Mouse (Mus musculus): ENCODE results near the gene Chd5.
A peak's percentile ranks its signal among the peaks of the same experiment; 100 is the strongest.

Gene Chd5

DNA sequence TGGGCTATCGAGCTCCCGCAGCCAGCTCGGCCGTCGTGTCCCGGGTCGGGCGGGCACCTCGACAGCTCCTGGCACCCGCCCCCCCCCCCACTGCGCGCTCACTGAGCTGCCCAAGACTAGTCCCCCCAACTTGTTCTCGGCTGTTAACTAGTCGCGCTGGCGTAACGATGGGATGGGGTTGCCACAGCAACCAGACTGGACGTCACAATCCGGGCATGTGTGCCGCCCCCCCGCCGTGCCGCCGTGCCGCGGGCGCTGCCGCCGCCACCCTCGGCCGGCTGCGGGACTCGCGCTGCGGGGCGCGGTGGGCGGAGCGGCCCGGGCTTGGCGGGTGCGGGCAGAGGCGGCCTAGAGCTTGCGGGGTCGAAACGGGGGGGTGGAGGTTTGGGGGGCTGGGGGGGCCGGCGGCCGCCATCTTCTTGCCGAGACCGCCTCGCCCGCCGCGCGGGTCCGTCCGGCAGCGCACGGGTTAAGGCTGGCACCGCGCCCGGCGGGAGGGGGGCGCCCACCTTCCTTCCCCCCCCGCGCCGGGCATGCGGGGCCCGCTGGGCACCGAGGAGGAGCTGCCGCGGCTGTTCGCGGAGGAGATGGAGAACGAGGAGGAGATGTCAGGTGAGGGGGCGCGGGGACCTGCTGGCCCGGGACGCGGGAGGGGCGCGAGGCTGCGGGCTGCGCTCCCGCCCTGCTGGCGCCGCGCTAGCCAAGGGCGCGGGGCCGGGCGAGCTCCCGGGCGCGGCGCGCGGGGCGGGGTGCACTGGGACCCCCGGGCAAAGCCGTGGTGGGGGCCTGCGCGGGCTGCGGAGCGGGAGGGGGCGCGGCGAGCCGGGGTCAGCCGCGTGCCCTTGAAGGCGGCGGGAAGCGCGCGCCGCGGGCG is at the start of gene Chd5:
Gene Chd5, plus strand, starts transcription at position 233 of the 874 bp plus-strand sequence.
- DNase-seq: no peak

DNA sequence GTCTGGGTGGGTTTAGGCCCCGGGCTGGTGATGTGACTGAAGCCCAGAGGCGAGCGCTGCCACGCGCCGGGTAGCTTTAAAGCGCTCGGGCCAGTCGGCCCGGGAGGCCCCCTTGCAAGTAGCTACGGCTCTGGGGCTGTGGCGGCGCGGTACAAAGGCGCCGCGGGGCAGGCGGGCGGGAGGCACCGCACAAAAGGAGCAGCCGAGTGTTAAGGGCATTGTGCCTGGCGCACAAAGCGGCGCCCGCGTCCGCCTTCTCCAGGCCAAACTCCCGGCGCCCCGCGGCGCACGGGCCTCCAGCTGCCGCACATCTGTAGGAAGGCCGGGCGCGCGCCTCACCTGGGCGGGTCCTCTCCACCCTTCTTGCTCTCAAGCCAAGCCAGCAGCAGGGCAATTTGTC is 48.1 kb upstream of the Chd5 start:
- DNase-seq: no peak

DNA sequence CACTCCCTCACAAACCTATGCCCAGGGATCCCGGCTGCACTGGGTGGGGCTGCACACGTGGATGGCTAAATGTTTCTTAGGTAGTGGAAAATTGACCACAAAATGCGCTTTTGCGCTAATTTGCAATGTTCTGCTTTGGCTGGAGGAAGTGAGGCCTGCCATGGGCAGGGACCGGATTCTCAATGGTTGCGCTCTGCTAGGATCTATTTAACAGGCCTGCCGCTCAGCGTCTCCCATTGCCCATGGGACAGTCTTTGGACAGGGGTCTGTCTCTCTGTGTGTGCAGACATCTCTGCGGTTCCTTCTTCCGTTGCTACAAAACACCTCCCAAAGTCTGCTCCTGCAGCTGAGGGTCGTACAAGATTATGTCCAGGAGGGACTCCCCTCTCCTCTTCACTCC is 47.5 kb upstream of the Chd5 start:
- DNase-seq: no peak

DNA sequence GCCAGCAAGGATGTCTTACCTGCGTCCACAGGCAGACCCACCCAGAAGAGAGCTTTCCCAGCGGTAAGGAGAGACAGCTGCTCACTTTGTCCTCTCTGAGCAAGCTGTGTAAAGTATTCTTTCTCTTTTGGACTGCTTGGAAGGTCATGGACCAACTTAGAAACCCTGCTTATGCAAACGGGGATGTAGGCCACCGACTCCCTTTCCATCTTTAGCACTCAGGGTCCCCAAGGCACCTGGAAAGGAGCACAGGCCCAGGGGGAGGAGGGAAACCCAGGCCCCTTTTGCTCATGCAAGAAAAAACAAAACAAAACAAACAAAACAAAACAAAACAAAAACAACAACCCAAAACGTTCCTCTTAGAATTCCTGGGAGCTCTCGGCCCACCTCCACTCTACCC is 46.9 kb upstream of the Chd5 start, which contains the start of gene Hes3:
Gene Hes3, minus strand, starts transcription at position 101 of the 400 bp plus-strand sequence.
- DNase-seq: no peak

DNA sequence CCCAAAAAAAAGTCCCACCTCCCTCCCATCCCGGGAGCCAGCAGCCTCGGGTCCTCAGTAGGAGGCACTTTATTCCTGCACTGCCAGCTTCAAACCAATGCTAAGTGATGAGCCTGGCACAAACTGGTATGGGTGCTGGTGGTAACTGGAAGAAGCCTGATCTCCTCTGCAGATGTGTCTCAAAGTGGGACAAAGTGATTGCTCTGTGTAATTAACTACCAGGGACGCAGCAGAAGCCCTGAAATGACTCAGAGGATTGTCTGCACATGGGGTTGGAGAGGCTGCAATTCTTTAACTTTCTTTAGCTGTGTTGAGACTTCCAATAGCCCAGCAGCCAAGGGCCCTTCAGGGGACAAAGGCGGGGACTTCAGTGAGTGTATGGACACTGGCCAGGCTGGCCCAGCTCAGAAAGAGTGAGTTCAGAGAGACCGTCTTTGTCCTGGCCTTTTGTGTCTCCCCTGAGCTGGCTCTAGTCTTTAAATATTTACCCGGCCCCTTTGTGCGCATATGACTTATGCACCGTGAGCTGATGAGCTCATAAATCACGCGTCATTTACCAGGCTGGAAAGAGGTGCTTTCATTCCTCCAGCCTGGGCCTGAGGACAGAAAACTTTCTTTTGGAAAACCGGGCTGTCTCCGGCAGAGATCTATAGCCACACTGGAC is 46.2 kb upstream of the Chd5 start:
- DNase-seq: no peak

DNA sequence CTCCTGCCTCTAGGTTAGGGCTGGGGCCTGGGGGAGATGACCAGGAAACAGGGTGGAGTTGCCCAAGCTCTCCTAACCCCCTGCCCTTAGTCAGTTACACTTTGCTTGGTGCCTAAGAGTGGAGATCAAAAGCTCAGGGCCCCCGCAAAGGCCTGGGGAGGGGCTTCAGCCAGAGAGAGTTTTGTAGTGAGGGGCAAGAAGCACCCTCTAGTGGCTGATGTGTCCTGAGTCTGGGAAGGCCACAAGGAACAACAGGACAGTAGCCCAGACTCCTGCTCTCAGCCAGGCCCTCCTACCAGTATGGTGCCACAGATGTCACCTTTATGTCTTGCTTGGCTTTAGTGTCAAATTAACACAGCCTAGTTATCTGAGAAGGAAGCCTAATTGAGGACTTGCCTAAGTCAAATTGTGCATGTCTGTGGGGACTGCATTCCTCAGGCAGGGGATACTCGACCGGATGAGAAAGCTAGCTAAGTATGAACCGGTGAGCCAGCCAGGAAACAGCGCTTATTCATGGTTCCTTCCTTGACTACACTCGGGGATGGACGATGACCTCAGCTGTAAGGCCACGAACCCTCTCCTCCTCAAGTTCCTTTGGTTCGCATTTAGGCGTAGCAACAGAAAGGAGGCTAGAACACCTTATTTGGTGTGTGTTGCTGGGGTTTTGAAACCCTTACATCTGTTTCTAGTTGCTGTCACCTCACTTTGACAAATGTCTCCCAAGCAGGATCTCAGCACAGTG is 44.1 kb upstream of the Chd5 start:
- DNase-seq: no peak

DNA sequence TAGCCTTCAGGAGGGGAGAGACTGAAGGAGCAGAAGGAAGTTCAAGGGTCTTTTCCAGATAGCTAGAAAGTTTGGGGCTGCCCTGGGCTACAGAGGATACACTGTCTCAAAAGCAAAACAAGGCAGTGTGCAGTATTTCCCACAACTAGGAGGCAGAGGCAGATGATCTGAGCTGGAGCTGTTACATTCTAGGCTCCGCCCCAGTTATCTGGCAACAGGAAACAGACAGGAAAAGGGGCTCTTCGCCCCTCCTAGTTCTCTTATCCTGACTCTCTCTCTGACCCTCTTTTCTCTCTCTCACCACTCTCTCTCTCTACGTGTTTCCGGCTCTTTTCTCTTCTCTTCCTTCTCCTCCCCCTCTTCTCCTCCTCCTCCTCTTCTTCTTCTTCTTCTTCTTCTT is 42.5 kb upstream of the Chd5 start:
- peak in 1 of 2 experiments; percentile 48 for DNase-seq

DNA sequence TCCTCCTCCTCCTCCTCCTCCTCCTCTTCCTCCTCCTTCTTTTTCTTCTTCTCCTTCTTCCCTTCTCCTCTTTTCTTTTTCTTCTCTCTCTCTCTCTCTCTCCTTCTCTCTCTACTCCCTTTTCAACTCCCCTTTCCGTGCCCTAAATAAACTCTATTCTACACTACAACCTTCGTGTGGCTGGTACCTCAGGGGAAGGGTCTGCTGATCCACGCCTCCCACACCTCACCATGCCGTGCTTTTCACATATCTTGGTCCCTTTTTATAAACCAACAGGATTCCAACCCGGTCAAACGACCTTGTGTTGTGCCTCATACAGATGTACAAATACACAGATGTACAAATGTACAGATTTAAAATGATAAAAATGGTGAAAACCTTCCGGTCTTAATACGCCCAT is 42.1 kb upstream of the Chd5 start:
- DNase-seq: no peak

DNA sequence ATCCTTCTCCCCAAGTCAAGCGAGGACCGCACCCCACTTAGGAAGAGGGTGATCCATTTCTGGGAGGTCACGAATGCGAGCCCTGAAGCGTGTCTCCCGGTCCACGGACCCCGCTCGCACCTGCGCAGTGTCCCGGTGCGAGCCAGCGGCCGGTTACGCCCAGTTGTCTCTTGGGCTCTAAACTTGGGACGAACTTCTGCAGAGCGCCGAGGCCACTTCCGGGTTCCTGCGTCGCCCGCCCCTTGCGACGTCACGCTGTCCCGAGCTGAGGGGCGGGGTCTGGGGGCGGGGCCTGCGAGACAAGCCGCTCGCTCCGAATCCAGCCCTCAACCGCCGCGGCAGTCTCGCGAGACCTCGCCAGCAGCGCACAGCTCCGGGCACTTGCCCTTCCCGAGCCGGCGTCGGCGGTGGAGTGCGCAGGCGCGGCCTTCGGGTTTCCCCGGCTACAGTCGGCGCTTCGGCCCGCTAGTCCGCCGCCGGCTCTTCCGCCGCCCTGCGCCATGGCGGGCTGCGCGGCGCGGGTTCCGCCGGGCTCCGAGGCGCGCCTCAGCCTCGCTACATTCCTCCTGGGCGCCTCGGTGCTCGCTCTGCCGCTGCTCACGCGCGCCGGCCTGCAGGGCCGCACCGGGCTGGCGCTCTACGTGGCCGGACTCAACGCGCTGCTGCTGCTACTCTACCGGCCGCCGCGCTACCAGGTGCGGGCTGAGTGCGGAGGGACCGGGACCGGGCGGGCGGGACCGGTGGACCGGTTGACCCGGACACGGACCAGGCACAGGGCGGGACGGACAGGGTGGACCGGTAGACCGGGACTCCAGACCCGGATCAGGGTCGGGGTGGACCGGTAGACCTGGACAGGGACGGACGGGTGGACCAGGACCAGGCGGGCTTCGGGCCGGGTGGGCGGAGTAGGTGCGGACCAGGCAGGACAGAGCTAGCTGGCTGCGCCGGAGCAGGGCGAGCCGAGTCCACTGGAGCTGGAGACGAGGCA is 41.3 kb upstream of the Chd5 start, which contains the start of gene Icmt:
Gene Icmt, plus strand, starts transcription at position 354 of the 988 bp plus-strand sequence.
- peak; percentile 100 for DNase-seq

DNA sequence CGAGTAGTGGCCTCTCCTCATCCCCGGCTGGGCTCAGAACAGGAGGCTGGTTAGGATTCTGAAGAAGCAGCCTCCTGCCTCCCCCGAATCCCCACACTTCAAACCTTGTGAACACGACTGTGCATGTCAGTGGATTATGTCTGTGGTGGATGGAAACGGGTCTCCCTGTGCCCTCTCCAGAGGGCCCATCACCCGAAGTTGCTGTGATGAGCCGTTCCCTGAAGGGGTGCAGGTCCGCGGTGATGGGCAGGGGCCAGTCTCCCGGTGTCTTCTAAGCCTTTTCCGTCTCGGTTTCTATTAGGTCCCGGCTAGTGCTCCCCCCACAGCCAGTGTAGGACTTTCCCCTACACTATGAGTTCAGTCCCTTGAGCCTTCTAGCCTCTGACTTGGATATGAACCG is 39.6 kb upstream of the Chd5 start:
- DNase-seq: no peak

DNA sequence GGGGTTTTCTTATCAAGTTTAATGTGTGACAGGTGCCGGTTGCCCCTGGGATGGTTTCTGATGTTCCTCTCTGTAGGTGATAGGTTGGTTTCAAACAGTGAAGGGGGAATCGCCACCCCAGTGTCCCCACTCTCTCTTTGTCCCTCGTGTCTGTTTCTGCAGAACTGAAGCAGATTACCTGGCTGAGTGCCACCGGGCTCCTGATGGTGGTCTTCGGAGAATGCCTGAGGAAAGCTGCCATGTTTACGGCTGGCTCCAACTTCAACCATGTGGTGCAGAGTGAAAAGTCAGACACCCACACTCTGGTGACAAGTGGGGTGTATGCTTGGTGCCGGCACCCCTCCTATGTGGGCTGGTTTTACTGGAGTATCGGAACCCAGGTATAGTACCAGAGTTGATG is 38.1 kb upstream of the Chd5 start:
- DNase-seq: no peak

DNA sequence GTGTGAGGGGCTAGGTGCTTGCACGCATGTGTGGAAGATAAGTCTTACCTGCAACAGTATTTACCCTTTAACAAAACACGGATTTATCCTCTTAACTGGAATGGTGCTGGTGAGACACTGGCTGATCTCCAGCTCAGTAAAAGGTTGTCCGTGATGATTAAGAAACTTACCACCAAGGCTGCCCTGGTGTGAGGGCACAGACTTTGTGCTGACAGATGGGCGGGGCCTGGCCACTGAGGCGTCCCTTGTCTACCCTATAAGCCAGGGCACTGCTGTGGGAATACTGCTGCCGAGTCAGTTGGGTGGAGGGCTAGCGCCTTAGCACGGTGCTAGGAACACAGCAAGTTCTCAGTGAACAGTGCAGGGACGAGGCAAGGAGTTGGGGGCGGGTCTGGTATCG is 36.4 kb upstream of the Chd5 start:
- no peak for DNase-seq

DNA sequence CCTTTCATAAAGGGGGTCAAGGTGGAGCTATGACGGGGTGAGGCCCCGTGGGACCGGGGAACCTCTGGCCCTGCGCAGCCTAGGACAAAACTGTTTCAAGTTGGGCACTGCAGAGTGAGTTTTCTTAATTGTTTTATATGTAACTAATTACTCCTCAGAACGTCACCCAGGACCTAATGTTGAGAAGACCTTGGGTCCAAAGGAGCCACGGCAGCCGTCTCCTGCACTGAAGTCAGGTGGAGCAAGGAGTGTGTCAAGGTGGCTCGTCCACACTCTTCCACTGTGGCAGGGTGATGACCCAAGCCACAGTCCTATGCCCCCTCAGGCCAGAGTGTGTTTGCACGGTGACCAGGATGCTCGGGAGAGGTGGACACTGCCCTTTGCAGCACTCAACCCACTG is 35.3 kb upstream of the Chd5 start:
- no peak for DNase-seq

DNA sequence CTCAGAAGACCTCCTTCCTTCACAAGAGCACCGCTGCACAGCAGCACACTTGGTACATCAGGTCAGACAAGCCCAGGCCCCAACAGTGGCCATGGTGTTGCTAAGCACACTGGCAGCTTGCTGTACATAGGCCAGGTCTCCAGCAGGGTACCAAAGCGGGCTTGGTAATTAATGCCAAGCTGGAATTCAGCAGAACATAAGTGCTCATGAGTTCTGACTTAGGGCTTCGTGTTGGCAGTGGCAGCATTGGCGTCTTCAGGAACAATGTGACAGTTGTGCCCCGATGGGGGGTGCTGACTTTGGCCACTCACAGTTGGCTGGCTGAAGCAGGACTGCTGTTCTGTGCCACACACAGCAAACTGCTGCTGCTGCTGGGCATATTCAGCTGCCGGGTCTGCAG is 33.8 kb upstream of the Chd5 start:
- DNase-seq: no peak

DNA sequence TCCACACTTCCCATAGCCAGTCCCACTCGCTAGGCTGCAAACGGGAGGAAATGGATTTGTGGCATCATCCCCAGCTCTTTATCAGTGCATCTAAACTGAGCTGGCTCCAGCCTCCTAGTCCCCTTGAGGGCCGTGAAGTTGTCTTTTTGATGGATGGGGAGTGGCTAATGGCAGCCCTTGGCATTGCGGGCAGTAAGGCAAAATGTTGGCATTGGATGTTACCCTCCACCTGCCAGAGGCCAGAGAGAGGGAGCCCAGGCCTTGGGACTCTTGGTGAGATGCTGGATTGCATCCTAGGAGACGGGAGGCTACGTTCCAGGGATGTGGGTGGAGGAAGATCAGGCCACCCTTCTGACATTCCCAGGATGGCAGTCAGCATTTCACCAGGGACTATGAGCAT is 32.5 kb upstream of the Chd5 start:
- DNase-seq: no peak

DNA sequence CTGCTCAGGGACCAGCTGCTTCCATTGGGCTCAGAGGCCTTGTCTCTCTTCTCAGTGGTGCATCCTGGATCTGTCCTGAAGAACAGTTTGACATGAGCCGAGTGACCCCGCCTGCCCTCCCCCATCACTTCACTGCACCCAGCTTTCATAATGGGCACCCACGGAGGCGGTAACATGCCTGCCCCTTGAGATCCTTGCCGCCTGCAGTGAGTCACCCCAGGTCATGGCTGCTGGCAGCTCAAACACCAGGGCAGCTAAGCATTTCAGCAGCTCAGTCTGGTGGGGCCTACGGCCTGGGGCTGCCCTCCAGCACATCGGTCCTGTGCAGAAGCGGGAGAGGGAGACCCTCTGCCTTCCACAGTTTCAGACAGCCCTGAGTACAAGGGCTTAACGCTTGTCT is 30.9 kb upstream of the Chd5 start:
- DNase-seq: no peak

DNA sequence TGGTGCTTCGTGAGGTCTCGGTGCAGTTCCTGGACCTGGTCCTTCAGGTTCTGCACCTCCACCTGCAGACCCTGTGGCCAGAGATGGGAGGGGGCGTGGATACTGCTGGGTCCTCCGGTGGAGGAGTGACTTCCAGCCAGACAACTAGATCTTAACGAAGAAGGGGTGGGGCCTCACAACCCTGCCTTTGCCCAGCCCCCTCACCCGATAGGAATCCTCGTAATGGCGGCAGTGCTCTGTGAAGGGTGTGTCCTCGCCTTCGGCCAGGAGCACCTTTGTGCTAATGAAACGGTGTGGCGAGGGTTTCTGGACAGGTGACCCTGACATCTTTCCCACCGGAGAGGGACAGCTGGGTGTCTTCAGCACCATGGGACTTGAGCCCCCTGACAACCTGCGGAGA is 26.3 kb upstream of the Chd5 start:
- no peak for DNase-seq

DNA sequence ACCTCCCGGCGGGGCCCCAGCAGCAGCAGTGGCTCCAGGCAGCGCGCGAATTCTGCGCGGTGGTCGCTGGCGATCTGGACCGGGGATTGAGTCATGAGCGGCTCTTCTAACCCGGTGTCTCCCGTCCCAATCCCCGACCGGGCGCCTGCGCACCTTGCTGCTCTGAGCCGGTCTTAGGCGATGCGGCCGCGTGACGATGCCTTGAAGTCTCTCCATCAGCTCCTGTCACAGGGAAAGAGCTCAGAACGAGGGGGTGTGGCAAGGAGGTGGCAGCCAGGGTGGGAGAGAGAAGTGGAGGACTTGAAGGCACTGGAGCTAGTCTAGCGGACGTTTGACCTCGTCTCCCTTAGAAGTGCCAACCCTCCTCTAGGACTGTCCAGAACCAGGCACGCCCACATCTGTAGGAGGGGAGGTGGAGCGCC is 25.2 kb upstream of the Chd5 start:
- no peak for DNase-seq

DNA sequence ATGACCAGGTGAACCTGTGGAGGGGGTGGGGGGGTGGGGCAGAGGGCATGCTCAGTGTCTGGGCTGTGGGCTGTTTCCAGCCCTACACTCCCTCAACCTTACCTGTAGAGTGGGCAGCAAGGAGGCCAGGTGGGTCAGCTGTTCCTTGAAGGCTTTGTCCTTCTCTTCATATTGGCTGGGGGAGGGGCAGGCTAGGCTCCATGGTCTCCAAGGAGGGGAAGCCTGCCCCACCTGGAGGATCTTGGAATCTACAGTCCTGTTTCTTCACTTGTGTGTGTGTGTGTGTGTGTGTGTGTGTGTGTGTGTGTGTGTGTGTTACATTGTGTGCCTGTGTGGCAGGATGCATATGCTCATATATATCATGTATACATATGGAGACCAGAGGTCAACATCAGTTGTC is 24.5 kb upstream of the Chd5 start:
- no peak for DNase-seq

DNA sequence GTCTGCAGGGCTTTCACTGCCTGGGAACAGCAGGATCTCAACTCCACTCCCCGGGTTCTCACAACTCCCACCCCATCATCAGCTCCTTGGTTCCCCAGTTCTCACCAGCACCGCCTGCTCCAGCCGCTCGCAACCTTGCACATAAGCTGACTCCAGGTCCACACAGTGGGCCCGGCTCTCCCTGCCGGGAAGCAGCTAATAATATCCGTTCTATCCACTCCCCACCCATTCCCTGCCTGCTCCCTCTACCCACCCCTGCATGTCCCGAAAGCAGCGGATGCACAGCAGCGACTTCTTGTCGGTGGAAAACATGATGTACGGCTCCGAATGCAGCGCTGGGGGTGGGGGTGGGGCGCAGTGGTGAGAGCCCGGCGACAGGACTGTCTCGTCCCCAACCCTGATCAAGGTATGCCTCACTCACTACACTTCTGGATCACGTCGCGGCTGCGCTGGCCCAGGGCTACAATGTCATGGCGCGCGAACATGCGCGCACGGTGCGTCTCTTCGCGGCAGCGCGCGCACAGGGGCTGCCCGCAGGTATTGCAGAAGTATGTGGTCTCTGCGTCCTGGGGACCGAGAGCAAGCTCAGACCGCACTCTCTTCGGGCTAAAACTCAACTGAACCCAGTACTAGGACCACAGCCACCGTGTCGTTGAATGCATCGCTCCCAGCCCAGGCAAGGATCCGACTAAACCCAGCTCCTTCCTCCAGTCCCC is 22.8 kb upstream of the Chd5 start:
- DNase-seq: no peak

DNA sequence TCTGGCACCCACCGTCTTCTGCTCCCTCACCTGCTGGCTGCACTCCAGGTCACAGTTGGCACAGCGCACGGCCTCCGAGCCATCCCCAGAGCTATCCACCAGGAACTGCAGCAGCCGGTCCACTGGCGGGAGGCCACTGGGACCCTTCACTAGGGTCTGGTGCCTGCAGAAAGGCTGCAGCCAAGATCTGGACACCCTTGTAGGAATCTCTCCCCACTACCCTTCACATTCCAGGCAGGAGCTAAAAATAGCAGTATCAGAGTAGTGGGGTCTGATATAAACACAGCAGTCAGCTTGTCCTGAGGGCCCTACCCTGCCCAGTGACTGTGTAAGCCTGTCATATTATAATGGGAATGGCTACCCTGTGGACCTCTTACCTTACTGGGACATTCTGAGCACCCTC is 20.8 kb upstream of the Chd5 start:
- DNase-seq: no peak
